Mouse (Mus musculus) adrenal gland, postnatal 14 days (tissue): ENCODE measurements at regions not wholly inside any gene's neighbourhood (a gene's known extent, or its start where the extent isn't known, plus 50 kb on each side); places are given as distances from the start of the nearest gene placed in this dataset.
A peak's percentile ranks its signal among the peaks of the same experiment; 100 is the strongest.
"Not testable (repeated sequence)": the region's sequence is repeated elsewhere in the genome, so short reads cannot be mapped to it uniquely, and the experiment has no call there.

Experiments used
- DNase-seq: peaks from one replicate; pipeline ENCODE4 v3.0.0; 2021; ENCODE audit warnings: mixed read lengths

DNA sequence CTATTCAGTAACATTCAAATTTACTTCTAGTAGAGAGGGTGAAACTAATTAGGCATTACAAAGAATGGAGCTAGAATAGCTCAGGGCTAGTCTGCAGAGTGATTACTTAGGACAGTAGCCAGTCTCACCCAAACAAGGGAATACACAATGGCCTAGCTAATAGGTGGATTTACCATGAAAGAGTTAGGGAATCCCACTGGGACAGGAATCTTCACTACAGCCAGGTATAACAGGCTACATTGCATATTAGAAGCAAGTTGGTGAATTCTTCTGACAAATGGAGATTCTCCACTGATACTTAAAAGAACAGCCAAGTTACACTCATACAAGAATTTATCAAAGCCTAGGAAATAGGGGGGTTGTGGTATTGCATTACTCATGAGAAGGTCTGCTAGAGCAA is 670.2 kb upstream of the Chrm3 start:
- DNase-seq = not testable (repeated sequence)

- DNase-seq = no peak
Observed at GRCm38 (mm10) chr13:11030381-11030780, 669.7 kb upstream of the Chrm3 start.

DNA sequence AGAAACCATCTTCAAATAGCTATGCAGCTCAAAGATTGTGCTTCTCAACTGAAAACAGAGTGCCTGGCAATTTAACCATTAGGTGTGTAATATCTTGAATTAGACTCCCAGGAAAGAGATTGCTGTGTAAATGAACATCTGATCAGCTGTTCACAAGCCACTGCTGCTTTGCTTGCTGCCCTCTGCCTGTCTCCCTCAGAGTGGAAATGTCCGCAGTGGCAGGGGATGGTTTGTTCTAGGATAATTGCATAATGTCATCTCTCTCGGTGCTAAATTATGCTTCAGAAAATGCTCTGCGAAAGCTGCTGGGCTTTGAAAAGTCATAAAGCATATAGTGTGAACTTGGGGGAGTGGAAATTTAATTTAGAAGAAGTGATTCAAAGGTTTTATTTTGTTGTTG is 665.3 kb upstream of the Chrm3 start:
- DNase-seq = no peak

- no peak for DNase-seq
Observed at GRCm38 (mm10) chr13:11024441-11024840, 663.8 kb upstream of the Chrm3 start.

- peak; percentile 9 for DNase-seq
Observed at GRCm38 (mm10) chr13:11017584-11017983, 656.9 kb upstream of the Chrm3 start.

GRCm38 (mm10) chr13:11005374-11005773 is 644.7 kb upstream of the Chrm3 start:
- no peak for DNase-seq

DNA sequence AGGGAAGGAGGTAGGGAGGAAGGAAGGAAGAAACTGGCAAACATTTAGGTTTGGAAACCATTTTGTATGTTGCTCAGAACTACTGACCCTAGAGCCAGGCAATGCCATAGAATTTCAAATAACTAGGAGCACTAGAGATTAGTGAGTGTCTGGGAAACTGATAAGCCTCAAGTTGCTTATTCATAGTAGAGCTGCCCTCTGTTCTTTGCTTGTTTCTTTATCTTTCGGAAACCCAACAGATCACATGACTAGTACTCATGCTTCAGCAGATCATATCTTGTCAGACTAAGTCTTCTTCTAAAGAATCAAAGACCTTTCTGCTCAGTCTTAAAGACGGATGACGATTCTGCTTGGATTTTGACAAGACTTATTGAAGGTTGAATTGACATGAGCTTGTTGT is 630.5 kb upstream of the Chrm3 start:
- DNase-seq = no peak

DNA sequence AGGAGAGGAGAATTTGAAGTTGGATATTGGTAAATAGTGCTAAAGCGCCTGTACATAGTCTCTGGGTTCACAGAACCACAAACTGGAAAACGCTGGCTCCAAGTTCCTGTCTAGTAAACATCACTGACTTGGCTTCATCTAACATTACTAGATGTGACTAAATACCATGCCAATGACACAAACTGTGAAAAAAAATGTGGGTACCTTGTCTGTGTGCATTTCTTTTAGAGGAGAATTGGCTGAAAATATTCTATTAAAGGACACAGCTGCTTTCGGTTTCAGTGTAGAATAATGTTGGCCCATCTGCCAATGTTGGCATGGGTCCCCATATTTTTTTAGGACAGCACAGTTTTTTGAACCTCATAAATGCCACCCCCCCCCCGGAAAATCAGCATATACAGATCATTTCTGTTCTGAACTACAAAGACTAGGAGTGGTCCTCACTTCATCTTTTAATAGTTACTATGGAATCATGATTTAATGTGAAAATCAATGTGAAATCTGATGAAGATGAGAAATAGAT is 629.9 kb upstream of the Chrm3 start:
- DNase-seq = no peak

- DNase-seq = no peak
Observed at GRCm38 (mm10) chr13:10989095-10989814, 628.6 kb upstream of the Chrm3 start.

GRCm38 (mm10) chr13:10983736-10984135 is 623.1 kb upstream of the Chrm3 start:
- peak; percentile 6 for DNase-seq

DNA sequence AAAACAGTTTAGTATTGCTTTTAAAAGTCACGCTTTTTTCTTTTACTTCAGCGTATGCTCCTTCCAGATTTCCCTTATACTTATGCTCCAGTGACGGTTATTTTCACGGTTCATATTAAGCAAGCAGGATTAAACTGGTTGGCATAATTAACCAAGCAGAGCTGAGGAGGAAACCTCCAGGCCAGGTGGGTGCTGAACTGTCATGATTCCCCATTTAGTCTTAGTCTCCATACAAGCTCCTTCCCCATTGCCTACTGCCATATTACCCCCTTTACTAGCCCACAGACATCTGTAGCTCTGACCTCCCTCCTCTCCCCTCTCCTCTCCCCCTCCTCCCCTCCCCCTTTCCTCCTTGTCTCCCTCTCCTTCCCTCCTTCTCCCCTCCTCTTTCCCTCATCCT is 621.9 kb upstream of the Chrm3 start:
- no peak for DNase-seq

- no peak for DNase-seq
Observed at GRCm38 (mm10) chr13:10971932-10972331, 611.3 kb upstream of the Chrm3 start.

DNA sequence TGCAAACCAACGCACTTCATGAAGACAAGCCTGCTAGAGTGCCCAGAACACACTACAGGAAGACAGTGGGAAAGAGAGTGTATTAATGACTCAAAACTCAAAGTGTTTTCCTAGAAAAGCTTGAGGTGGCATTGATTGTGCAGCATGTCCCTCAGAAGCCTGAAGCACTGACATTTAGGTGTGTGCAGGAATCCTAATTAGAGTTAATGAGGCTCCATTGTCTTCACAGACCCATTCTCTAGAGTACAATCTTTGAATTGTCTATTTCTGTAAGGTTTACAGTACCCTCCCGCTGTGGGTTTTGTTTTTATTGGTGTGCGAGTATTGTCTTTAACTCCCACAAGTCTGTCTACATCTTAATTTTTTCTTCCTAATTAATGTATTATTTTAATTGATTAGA is 610.1 kb upstream of the Chrm3 start:
- no peak for DNase-seq

DNA sequence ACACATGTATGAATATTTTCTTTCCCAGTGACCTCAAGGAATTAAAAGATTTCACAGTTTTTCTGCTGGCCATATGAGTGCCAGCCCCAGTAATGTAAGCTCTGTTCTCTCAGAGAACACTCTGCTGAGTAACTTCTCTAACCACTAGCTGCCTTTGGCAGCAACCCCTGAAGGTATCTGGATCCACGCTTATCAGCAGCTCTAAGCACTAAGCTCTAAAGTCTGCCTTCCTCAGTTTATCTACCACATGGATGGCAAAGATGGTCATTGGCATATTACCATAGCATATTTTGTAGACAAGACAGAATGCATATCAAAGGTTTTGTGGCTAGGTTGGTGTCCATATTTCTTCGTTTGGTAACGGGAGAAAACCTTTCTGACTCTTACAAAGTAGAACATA is 592.3 kb upstream of the Chrm3 start:
- no peak for DNase-seq

GRCm38 (mm10) chr13:10950658-10951057 is 590.0 kb upstream of the Chrm3 start:
- not testable (repeated sequence) for DNase-seq

- DNase-seq = no peak
Observed at GRCm38 (mm10) chr13:10947398-10947797, 586.8 kb upstream of the Chrm3 start.

- no peak for DNase-seq
Observed at GRCm38 (mm10) chr13:10943877-10944276, 583.2 kb upstream of the Chrm3 start.

GRCm38 (mm10) chr13:10942031-10942655 is 581.5 kb upstream of the Chrm3 start:
- peak; percentile 63 for DNase-seq

- DNase-seq = no peak
Observed at GRCm38 (mm10) chr13:10938233-10938632, 577.6 kb upstream of the Chrm3 start.

- DNase-seq = no peak
Observed at GRCm38 (mm10) chr13:10930741-10931140, 570.1 kb upstream of the Chrm3 start.

GRCm38 (mm10) chr13:10914377-10914776 is 553.7 kb upstream of the Chrm3 start:
- no peak for DNase-seq

DNA sequence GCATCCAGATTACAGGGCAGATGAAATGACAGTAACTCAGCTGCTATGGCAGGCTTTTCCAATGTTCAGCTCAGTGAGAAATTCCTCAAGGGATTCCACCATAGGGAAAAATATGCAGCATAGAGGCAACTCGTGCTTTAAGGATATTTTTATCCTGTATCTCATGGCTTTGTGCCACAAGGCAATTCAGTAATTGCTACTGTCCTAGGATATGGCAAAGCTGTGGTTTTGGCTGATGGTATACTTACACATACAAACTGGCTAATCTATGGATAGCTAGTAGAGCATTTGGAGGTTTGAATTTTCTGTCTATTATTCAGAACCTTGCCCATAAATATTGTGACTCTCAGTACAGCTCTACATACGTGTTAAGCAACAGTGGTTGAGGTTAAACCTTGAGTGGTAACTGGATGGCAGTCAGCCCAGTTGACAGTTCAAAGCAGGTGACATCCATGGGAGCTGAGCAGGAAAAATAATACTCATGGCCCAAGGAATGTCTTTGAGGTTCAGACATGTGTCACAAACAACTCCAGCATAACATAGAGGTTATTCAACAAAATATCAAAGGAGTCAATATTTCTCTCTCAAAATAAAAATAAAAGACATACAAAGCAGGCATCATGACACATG is 548.6 kb upstream of the Chrm3 start:
- DNase-seq = peak; percentile 46

- DNase-seq = no peak
Observed at GRCm38 (mm10) chr13:10867864-10868263, 507.2 kb upstream of the Chrm3 start.
